Mouse (Mus musculus) heart, embryonic 16.5 days (tissue): Measurements from ENCODE around the gene Crygb. TPM values are rescaled to one million over a fixed set of nuclear protein-coding genes. Genes with fewer than 3 reads are reported as not detected.

Experiments
- polyA plus RNA-seq: library from polyadenylated mRNA; unstranded; fragments of >200 nt; fragmentation: Nextera tagmentation; extraction: Ambion mirVana; gene quantifications from 2 replicates; pipeline ENCODE4 v1.2.1, GENCODE M21; 2015

The Crygb gene
- polyA plus RNA-seq, 1 experiment from 2014 or later = 0.32 TPM

Other genes with a start within 250 kb of the Crygb start
- gene Plekhm3, start 125.5 kb downstream of the Crygb start, polyA plus RNA-seq = 6.8 and 7.2 TPM in 2 replicates
- 0.32 and 0.97 TPM in 2 replicates for gene Akr1cl, start 49.5 kb downstream of the Crygb start, polyA plus RNA-seq
- gene Cryge, start 31.1 kb downstream of the Crygb start, polyA plus RNA-seq = not detected in 2 replicates
- not detected in 2 replicates for gene Crygd, start 18.8 kb downstream of the Crygb start, polyA plus RNA-seq
- gene Crygc, start 8.6 kb downstream of the Crygb start, polyA plus RNA-seq = not detected in 2 replicates
- gene Cryga, start 21.1 kb upstream of the Crygb start, polyA plus RNA-seq = not detected in 2 replicates
- gene Gm28845, start 37.3 kb upstream of the Crygb start, polyA plus RNA-seq = not detected in 2 replicates
- 0.40 and 0.42 TPM in 2 replicates for gene D630023F18Rik, start 40.9 kb upstream of the Crygb start, polyA plus RNA-seq
- gene Idh1, start 104.2 kb upstream of the Crygb start, polyA plus RNA-seq = 65.2 and 65.4 TPM in 2 replicates
- gene Pikfyve, start 104.4 kb upstream of the Crygb start, polyA plus RNA-seq = 5.5 and 6.3 TPM in 2 replicates
- gene Pth2r, start 199.8 kb upstream of the Crygb start, polyA plus RNA-seq = not detected in 2 replicates